Mouse (Mus musculus): ENCODE data around the gene Nol9. TPM values are rescaled to one million over a fixed set of nuclear protein-coding genes. Genes with fewer than 3 reads are reported as not detected.
A peak's percentile ranks its signal among the peaks of the same experiment; 100 is the strongest.

Gene Nol9
- polyA plus RNA-seq, 1 experiment from 2014 or later: 54.1 TPM

DNA sequence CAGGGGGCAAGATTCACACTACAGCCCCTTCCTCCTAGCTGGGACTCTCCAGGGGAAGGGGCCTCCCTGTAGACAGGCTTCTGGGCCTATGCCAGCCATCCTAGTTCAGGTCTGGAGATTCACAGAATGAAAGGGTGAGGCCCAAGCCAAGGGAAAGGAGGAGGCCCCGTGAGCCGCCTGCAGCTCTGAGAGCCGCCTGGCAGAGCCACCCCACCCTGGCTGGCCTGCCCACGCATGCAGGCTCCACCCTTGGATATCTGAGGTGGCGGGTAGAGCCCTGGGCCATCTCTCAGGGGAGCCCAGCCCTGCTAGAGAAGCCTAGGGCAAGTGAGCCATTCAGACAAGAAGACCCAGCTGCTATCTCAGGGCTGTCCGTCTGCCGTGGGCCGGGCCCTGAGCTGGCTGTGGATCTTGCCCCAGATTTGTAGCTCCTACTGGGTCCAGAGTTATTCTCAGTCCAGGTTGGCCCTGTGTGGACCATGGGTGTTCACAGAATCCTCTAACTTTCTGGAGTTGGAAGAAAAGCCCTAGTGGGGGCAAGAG lies 53.7 kb downstream of the Nol9 start:
- Histone ChIP-seq H3K36me3 (peaks cover 15% of the 10 kb centered on the region), H3K4me3 (no peak overlapping the region), H3K27ac (peak overlapping the region; percentile 44), H3K9me3 (replicated peaks) (no peaks in the 10 kb centered on the region), H3K27me3 (ENCODE audit: low read depth, poor library complexity, severe bottlenecking) (peaks cover 22% of the 10 kb centered on the region), H3K4me1 (peaks cover 43% of the 10 kb centered on the region)
- WGBS: 74% methylated on average over 8 of the region's 8 CpGs
- DNase-seq (ENCODE audit: low spot score): no peak

DNA sequence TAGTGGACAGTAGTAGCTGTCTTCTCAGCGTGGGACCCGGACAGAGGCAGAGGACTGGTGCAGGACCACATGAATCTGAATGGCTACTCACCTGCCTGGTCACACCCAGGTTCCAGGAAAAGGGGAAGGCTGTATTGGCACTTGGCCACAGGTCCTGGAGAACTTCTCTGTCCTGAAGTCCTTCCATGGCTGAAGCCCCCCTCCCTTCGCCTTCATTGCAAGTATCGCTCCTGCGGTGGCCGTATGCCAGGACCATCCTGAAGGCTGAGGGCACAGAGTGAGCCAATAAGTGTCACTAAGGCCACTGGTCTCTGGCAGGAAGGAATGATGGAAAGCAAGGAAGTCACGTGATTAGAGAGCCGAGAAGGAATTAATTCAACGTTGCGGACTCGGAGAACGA lies 55.1 kb downstream of the Nol9 start:
- Histone ChIP-seq H3K36me3 (peaks cover 9% of the 10 kb centered on the region), H3K4me3 (no peak overlapping the region), H3K27me3 (ENCODE audit: low read depth, poor library complexity, severe bottlenecking) (peaks cover 14% of the 10 kb centered on the region), H3K27ac (no peak overlapping the region), H3K4me1 (peaks cover 42% of the 10 kb centered on the region), H3K9me3 (replicated peaks) (no peaks in the 10 kb centered on the region)
- DNase-seq (ENCODE audit: low spot score): no peak
- WGBS: 89% methylated on average over 12 of the region's 12 CpGs

DNA sequence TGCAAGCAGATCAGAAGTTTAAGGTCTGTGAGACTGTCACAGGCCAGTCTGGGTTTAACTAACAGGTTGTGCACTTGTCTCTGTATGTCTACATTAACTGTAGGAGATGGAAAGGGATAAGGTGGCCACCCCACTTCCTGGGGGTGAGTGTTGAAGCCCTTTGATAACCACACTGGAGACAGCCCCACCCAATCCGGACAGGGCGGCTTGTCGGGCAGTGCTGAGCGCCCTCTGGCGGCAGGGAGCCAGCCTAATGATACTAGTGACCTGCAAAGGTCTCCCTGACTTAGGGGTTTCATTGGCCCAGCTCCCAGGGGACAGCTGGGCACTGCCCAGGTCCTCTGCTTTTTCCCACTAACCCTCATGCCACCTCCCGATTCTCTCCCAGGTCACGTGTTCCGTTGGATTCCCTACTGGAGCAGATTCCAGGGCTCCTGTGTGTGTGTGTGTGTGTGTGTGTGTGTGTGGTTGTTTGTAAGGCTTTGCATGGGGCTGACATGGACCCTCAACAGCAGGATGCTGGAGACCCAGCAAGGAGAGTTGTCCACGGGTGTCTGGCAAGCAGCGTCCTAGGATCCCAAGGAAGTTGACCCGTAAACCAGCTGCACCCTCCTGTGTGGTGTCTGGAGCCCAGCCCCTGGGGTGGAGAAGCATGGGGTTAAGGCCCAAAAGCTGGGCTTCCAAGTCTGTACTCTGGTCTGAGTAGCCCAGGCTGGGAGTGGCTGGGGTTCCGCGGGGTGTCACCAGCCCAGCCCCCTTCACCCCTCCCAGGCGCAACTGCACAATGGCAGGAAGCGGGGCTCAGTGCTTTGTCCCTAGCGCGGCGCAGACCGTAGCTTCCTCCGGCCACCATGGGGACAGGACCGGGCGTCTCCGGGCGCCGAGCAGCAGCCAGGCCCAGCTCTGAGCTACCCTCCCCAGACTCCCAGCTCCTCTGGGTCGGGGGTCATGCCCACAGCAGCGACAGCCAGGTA lies 57.1 kb downstream of the Nol9 start:
- Histone ChIP-seq H3K27ac (peak overlapping the region; percentile 68), H3K4me3 (peak overlapping the region; percentile 30)
- 23% methylated on average over 27 of the region's 27 CpGs for WGBS

DNA sequence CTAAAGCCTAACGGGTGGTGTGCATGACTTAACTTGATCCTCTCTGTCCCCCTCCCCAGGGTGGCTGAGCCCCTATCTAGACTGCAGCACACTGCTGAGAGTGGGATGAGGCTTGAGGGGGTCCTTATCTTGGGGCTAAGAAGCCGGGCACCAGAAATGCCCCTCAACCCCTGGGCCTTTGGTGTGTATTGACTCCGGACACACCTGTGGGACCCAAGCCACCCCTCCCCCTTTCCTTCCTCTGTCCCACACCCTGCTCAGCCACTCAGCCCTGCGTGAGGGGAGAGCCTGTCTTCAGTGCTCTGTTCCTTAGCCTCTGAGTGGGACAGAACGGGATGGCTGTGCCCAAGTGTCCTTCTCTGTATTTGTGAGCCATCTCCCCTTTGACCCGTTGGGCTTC lies 57.8 kb downstream of the Nol9 start:
- no peaks in the 10 kb centered on the region for H3K9me3 ChIP-seq (replicated peaks)
- H3K4me3 ChIP-seq: peak overlapping the region; percentile 30
- peaks cover 14% of the 10 kb centered on the region for H3K27me3 ChIP-seq (ENCODE audit: low read depth, poor library complexity, severe bottlenecking)
- peak overlapping the region; percentile 68 for H3K27ac ChIP-seq
- peaks cover 53% of the 10 kb centered on the region for H3K4me1 ChIP-seq
- 50% methylated on average over 6 of the region's 6 CpGs for WGBS
- peaks cover 6% of the 10 kb centered on the region for H3K36me3 ChIP-seq
- no peak for DNase-seq (ENCODE audit: low spot score)

More for the DNA sequence above, 57.1 kb downstream of the Nol9 start:
- DNase-seq (ENCODE audit: low spot score): peak; percentile 81
- Histone ChIP-seq H3K4me1 (peaks cover 48% of the 10 kb centered on the region), H3K27me3 (ENCODE audit: low read depth, poor library complexity, severe bottlenecking) (peaks cover 14% of the 10 kb centered on the region), H3K36me3 (0 out of 2 replicates have a peak, but pooled peaks cover 4% of the 10 kb centered on the region), H3K9me3 (replicated peaks) (no peaks in the 10 kb centered on the region)

DNA sequence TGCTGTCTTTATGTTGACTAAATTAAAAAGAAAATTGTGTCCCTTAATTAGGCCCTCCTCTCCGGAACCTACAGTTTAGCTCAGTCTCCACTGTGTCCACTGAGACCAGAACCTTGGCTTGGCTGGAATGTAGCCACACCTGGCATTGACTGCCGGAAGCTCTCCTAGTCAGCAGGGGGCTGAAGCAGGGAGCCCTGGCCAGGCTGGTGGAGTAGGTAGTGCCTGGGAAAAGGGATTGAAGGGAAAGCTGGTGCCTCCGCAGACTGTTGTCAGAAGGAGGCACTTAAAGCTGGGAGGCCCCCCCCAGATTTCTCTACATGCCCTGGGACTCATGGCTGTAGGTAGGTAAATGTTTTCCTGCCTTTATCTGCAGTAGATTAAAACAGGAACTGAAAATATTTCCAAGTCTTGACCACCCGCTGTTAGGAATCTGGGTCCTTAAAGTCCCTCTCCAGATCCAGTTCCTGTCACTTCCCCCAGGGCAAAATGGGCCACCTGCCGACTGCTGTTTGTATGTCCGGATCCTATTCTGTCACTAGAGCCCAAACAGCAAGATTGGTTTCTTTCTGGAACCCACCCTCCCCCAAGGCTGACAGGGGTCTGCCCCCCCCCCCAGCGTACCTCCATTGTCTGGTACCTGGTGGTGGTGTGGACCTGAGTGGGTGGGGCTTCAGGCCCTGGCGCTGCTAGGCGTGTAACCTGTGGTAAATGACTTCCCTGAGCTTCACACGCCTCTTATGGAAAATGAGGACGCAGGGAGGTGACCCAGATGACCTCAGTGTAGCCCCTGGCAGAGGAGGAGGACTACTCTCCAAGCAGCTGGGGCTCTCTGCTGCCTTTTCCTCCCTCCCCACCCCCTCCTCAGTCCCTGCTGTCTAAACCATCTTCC lies 59.0 kb downstream of the Nol9 start:
- 24% methylated on average over 11 of the region's 11 CpGs for WGBS

DNA sequence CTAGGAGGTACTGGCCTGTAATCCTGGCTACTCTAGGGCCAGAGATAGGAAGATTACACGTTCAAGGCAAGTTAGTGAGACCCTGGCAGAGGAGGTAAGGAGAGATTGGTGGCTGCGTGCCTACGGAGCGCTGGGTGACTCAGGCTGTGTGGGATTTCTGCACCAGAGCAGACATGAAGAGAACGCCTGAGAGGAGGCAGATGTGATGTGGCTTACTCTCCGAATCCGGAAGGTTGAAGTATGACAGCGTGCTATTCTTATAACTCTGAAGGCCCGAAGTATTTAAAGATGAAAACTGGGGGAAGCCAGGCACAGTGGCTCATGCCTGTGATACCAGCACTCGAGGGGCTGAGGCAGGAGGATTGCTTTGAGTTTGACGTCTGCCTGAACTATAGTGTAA lies 61.4 kb downstream of the Nol9 start:
- peaks cover 50% of the 10 kb centered on the region for H3K4me1 ChIP-seq
- DNase-seq (ENCODE audit: low spot score): no peak
- no peak overlapping the region for H3K4me3 ChIP-seq
- no peaks in the 10 kb centered on the region for H3K9me3 ChIP-seq (replicated peaks)
- H3K27me3 ChIP-seq (ENCODE audit: low read depth, poor library complexity, severe bottlenecking): peaks cover 14% of the 10 kb centered on the region
- 81% methylated on average over 11 of the region's 11 CpGs for WGBS
- peaks cover 35% of the 10 kb centered on the region for H3K36me3 ChIP-seq
- peak overlapping the region; percentile 42 for H3K27ac ChIP-seq

More for the DNA sequence above, 59.0 kb downstream of the Nol9 start:
- Histone ChIP-seq H3K4me3 (peak overlapping the region; percentile 30; the same call in 1 of the 2 replicates), H3K36me3 (peaks cover 13% of the 10 kb centered on the region), H3K9me3 (replicated peaks) (no peaks in the 10 kb centered on the region), H3K27me3 (ENCODE audit: low read depth, poor library complexity, severe bottlenecking) (peaks cover 14% of the 10 kb centered on the region), H3K27ac (no peak overlapping the region), H3K4me1 (peaks cover 50% of the 10 kb centered on the region)
- DNase-seq (ENCODE audit: low spot score): no peak

DNA sequence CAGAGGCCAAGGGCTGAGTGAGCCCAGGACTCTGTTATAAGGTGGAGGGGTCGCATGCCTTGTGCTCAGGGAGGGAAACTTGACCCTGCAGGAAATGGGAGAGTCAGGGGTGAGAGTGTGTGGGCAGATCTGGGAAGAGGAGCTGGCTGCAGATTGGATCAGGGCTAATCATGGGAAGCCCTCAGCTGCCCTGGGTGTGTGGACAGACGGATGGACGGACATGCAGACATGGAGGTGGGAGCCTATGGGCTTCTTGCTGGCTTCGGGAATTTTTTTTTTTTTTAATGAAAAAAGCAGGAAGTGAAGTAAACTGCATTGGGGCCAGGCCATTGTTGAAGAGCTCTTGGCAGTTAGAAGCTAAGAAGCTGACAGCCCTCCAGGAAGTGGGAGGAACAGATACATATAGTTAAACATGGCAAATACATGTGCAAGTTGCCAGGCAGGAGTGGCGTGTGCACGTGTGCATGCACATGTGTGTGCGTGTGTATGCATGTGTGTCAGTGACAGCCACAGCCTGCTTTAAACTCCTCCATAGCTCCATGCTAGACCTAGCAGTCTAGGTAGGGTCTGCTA lies 62.0 kb downstream of the Nol9 start:
- 60% methylated on average over 7 of the region's 7 CpGs for WGBS
- H3K4me1 ChIP-seq: peaks cover 47% of the 10 kb centered on the region

DNA sequence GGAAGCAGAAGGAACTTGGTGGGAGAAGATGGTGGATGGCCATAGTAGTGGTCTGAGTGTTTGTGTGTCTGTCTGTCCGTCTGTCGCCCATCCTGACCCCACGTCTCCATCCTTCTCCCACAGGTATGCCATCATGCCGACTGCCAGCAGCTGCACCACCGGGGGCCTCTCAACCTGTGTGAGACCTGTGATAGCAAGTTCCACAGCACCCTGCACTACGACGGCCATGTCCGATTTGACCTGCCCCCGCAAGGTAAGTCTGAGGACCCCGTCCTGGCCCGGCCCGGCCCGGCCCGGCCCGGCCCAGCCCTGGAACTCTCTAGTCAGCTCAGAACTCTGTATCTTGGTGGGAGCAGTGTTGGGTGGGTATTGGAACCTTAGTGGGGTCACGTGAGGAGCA lies 62.8 kb downstream of the Nol9 start:
- Histone ChIP-seq H3K36me3 (peaks cover 47% of the 10 kb centered on the region), H3K9me3 (replicated peaks) (no peaks in the 10 kb centered on the region), H3K4me3 (no peak overlapping the region), H3K27me3 (ENCODE audit: low read depth, poor library complexity, severe bottlenecking) (peaks cover 16% of the 10 kb centered on the region), H3K27ac (peak overlapping the region; percentile 19; the same call in 1 of the 2 replicates), H3K4me1 (peaks cover 42% of the 10 kb centered on the region)
- DNase-seq (ENCODE audit: low spot score): no peak
- WGBS: 96% methylated on average over 16 of the region's 16 CpGs

More for the DNA sequence above, 62.0 kb downstream of the Nol9 start:
- no peak overlapping the region for H3K4me3 ChIP-seq
- H3K9me3 ChIP-seq (replicated peaks): no peaks in the 10 kb centered on the region
- peaks cover 41% of the 10 kb centered on the region for H3K36me3 ChIP-seq
- no peak for DNase-seq (ENCODE audit: low spot score)
- H3K27me3 ChIP-seq (ENCODE audit: low read depth, poor library complexity, severe bottlenecking): peaks cover 19% of the 10 kb centered on the region
- peak overlapping the region; percentile 42 for H3K27ac ChIP-seq

DNA sequence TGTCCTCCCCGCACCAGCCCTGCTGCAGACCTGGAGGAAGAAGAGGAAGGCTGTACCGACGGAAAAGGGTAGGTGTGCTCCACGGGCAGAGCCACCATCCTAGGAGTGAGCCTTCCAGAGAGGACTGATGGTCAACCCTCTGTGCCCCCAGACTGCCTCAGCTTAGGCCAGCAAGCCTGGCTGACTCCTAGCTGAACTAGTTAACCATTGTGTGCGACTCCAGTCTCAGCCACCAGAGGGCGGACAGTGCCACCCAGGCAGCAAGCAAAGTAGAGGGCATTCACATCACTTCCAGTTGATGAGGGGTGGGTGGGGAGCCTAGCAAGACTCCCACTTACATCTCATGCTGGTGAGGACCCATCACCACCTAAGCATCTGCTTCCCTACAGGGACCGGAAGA lies 63.9 kb downstream of the Nol9 start:
- Histone ChIP-seq H3K36me3 (peaks cover 53% of the 10 kb centered on the region), H3K27me3 (ENCODE audit: low read depth, poor library complexity, severe bottlenecking) (peaks cover 16% of the 10 kb centered on the region), H3K27ac (no peak overlapping the region), H3K4me1 (peaks cover 42% of the 10 kb centered on the region), H3K4me3 (no peak overlapping the region), H3K9me3 (replicated peaks) (no peaks in the 10 kb centered on the region)
- DNase-seq (ENCODE audit: low spot score): peak; percentile 82
- 38% methylated on average over 7 of the region's 7 CpGs for WGBS

DNA sequence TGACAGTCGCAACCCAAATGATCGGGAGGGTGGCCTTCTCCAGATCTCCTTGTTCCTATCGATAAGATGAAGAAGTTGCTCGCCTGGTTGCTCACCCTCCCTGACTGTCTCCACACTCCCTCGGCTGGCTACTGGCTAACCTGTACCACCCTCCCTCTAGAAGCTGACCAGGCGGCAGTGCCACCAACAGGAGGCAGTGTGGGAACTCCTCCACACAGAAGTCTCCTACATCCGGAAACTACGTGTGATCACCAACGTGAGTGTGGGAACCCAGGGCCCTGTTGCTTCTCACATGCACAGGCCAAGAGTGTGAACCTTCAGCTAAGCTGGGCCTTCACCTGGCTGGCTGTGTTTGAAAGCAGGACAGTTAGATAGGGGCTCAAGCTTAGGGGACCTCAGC lies 67.6 kb downstream of the Nol9 start:
- H3K27me3 ChIP-seq (ENCODE audit: low read depth, poor library complexity, severe bottlenecking): peaks cover 27% of the 10 kb centered on the region
- 46% methylated on average over 9 of the region's 9 CpGs for WGBS
- H3K36me3 ChIP-seq: peaks cover 82% of the 10 kb centered on the region

DNA sequence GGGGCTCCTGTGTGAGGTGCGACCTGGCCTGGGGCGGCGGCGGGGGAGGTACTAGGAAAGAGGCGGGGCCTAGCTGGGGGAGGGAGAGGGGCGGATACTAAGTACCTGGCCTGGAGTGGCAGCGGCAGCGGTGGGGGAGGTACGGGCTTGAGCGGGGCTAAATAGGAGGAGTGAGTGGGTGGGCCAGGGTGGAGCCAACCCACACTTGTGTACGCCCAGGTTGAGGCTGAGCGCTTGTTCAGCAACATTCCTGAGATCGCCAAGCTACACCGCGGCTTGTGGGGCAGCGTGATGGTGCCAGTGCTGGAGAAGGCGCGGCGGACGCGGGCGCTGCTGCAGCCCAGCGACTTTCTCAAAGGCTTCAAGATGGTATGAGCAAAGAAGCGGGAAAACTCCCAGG lies 68.4 kb downstream of the Nol9 start:
- Histone ChIP-seq H3K9me3 (replicated peaks) (no peaks in the 10 kb centered on the region), H3K4me1 (peaks cover 22% of the 10 kb centered on the region), H3K36me3 (peaks cover 81% of the 10 kb centered on the region), H3K27me3 (ENCODE audit: low read depth, poor library complexity, severe bottlenecking) (peaks cover 31% of the 10 kb centered on the region), H3K4me3 (peak overlapping the region; percentile 52), H3K27ac (peak overlapping the region; percentile 66)
- DNase-seq (ENCODE audit: low spot score): peak; percentile 73
- WGBS: 2% methylated on average over 24 of the region's 24 CpGs

More for the DNA sequence above, 67.6 kb downstream of the Nol9 start:
- Histone ChIP-seq H3K27ac (peak overlapping the region; percentile 66; the same call in 1 of the 2 replicates), H3K9me3 (replicated peaks) (no peaks in the 10 kb centered on the region), H3K4me1 (peaks cover 29% of the 10 kb centered on the region), H3K4me3 (no peak overlapping the region)
- DNase-seq (ENCODE audit: low spot score): no peak

DNA sequence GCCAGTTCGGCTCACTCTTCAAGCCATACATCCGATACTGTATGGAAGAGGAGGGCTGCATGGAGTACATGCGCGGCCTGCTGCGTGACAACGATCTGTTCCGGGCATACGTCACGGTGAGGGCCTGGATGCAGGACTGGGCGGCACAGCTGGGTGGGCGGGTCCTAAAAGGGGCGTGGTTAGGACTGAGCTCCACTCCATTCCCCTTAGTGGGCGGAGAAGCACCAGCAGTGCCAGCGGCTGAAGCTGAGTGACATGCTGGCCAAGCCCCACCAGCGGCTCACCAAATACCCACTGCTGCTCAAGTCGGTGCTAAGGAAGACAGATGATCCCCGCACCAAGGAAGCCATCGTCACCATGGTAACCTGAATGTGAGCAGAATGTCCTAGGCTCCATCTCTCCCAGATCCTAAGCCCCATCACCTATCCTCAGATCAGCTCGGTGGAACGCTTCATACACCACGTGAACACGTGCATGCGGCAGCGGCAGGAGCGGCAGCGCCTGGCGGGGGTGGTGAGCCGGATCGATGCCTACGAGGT lies 68.9 kb downstream of the Nol9 start:
- no peaks in the 10 kb centered on the region for H3K9me3 ChIP-seq (replicated peaks)
- peaks cover 82% of the 10 kb centered on the region for H3K36me3 ChIP-seq
- peaks cover 36% of the 10 kb centered on the region for H3K27me3 ChIP-seq (ENCODE audit: low read depth, poor library complexity, severe bottlenecking)
- peak; percentile 94 for DNase-seq (ENCODE audit: low spot score)
- H3K27ac ChIP-seq: peak overlapping the region; percentile 66
- WGBS: 4% methylated on average over 30 of the region's 30 CpGs
- H3K4me1 ChIP-seq: peaks cover 22% of the 10 kb centered on the region
- peak overlapping the region; percentile 52 for H3K4me3 ChIP-seq

All from limb, embryonic 10.5 days (tissue).